Comparison of ENCODE assay signal across 24 mouse cellular contexts in the genomic region with DNA sequence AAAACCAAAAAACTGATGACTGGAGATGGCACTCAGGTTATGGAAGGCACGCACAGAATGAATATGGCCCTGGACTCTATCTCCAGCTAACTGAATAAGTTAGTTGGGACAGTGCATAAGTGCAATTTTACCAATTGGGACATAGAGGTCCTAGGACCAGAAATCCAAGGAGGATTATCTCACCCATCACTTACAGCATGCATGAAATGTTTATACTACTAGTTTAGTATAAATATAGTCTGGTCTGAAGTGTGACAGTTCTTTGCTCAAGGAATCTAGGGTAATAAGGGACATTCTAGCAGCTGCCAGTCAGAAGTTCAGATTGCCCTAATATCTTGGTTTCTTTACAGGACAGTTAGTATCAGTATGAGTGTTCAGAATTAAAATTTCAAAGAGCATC. TPM values are rescaled to one million over a fixed set of nuclear protein-coding genes. Genes with fewer than 3 reads are reported as not detected.
DNase-seq lines count a peak whose midpoint lies in the region; ATAC-seq and TF ChIP-seq lines count a peak whose summit lies in the region.
"Had no signal": no experiment of that assay in that cellular context is flagged by ENCODE, and none has a peak within 500 bp of the region (broad histone marks: within the 10 kb centered on the region; RNA-seq: fewer than 3 reads in every experiment).

No protein-coding gene starts in this region.

- no peaks in the 10 kb centered on the region for H3K27me3 ChIP-seq in lung, embryonic 14.5 days (ENCODE audit: insufficient read depth, low read length)
- H3K27me3 ChIP-seq in lung, embryonic 16.5 days (ENCODE audit: control insufficient read depth, insufficient read depth, low read depth, low read length): no peaks in the 10 kb centered on the region
- H3K27me3 ChIP-seq: CH12.LX; embryonic facial prominence, embryonic 12.5 days; forebrain, embryonic 13.5 days; forebrain, embryonic 15.5 days had no signal

- peak; percentile 72 for DNase-seq in lung, embryonic 14.5 days
- no peak for DNase-seq in lung, postnatal 10 days
- no peak for DNase-seq in lung, postnatal 4 days
- peak; percentile 4 for DNase-seq in lung, postnatal 25 days (ENCODE audit: low spot score)
- DNase-seq in lung, adult 18-20 months: no peak
- DNase-seq: adrenal gland, adult 8-10 months; adrenal gland, postnatal 14 days; adrenal gland, postnatal 36 days; B cell, adult 2 months; cerebellum, adult 11-12 months; cerebellum, adult 2 months; cerebellum, adult 9-10 months; cerebellum, postnatal 10 days; cerebellum, postnatal 25 days had no signal

- H3K4me1 ChIP-seq in lung, embryonic 14.5 days (ENCODE audit: insufficient read depth): no peaks in the 10 kb centered on the region
- H3K4me1 ChIP-seq in lung, embryonic 16.5 days (replicated peaks; ENCODE audit: control insufficient read depth, insufficient read depth, low read length): no peaks in the 10 kb centered on the region
- H3K4me1 ChIP-seq: embryonic facial prominence, embryonic 10.5 days; embryonic facial prominence, embryonic 12.5 days; forebrain, embryonic 13.5 days; forebrain, embryonic 15.5 days had no signal

- H3K9me3 ChIP-seq in lung, embryonic 14.5 days (ENCODE audit: low read depth, low read length): no peaks in the 10 kb centered on the region; the same call in 1 of the 2 replicates
- peaks cover 3% of the 10 kb centered on the region for H3K9me3 ChIP-seq in lung, embryonic 16.5 days (ENCODE audit: control insufficient read depth, low read length)
- H3K9me3 ChIP-seq: G1E had no signal

- H3K4me2 ChIP-seq in lung, embryonic 14.5 days: no peak overlapping the region
- H3K4me2 ChIP-seq in lung, embryonic 16.5 days (ENCODE audit: low read depth, low read length): no peak overlapping the region
- H3K4me2 ChIP-seq: embryonic facial prominence, embryonic 12.5 days; forebrain, embryonic 13.5 days; forebrain, embryonic 15.5 days had no signal

- no peak overlapping the region for H3K27ac ChIP-seq in lung, embryonic 14.5 days (ENCODE audit: low read depth)
- H3K27ac ChIP-seq in lung, embryonic 16.5 days (ENCODE audit: low read length): no peak overlapping the region
- H3K27ac ChIP-seq: embryonic facial prominence, embryonic 10.5 days; embryonic facial prominence, embryonic 12.5 days; forebrain, embryonic 13.5 days; forebrain, embryonic 15.5 days had no signal

- no peak overlapping the region for H3K4me3 ChIP-seq in lung, embryonic 14.5 days (ENCODE audit: low read depth, low read length)
- no peak overlapping the region for H3K4me3 ChIP-seq in lung, embryonic 16.5 days (ENCODE audit: low read length)
- H3K4me3 ChIP-seq: embryonic facial prominence, embryonic 10.5 days; embryonic facial prominence, embryonic 12.5 days; forebrain, embryonic 13.5 days; forebrain, embryonic 15.5 days had no signal

- no peaks in the 10 kb centered on the region for H3K36me3 ChIP-seq in lung, embryonic 14.5 days (ENCODE audit: insufficient read depth)
- H3K36me3 ChIP-seq in lung, embryonic 16.5 days (ENCODE audit: control insufficient read depth, insufficient read depth, low read length): no peaks in the 10 kb centered on the region
- H3K36me3 ChIP-seq: embryonic facial prominence, embryonic 12.5 days; G1E had no signal

- H3K9ac ChIP-seq in lung, embryonic 14.5 days: no peak overlapping the region
- no peak overlapping the region for H3K9ac ChIP-seq in lung, embryonic 16.5 days (ENCODE audit: low read length)
- H3K9ac ChIP-seq: embryonic facial prominence, embryonic 12.5 days; forebrain, embryonic 13.5 days; forebrain, embryonic 15.5 days had no signal

- WGBS in lung, embryonic 14.5 days: 67% methylated on average over 1 of the region's 1 CpGs
- 70% methylated on average over 1 of the region's 1 CpGs for WGBS in lung, embryonic 16.5 days

- peak; percentile 66 for ATAC-seq in lung, embryonic 14.5 days (ENCODE audit: insufficient read depth)
- peak; percentile 79 for ATAC-seq in lung, embryonic 16.5 days (ENCODE audit: low read depth)
- ATAC-seq: activated CD4-positive, CD25-positive, alpha-beta regulatory T cell, adult 4 months; CD4-positive, CD25-positive, alpha-beta regulatory T cell, adult 4 months; forebrain, embryonic 13.5 days; forebrain, embryonic 15.5 days; Patski had no signal

- no peak for TF ChIP-seq CTCF in lung, embryonic 14.5 days (IDR thresholded peaks at IDR 0.05; ENCODE audit: low read depth)

RNA-seq across cellular contexts. Expression of gene Zfp619, which starts 13.5 kb away (rescaled TPM):
- 3.0 and 4.1 TPM in 2 replicates for polyA plus RNA-seq in lung, embryonic 14.5 days (2014; fragmentation: Nextera tagmentation; extraction: Ambion mirVana)
- polyA plus RNA-seq in lung, embryonic 16.5 days (2015; fragmentation: Nextera tagmentation; extraction: Ambion mirVana): 2.0 TPM in 2 replicates

Comparison
In these comparisons a context has a peak if more than half of its experiments do, and no peak if none do; other contexts are left out.
1. DNase-seq: peak in lung, embryonic 14.5 days (single experiment) and lung, postnatal 25 days (single experiment); none in lung, postnatal 10 days (single experiment), lung, postnatal 4 days (0 of 2) and lung, adult 18-20 months (0 of 2).